Mouse (Mus musculus): ENCODE data around the gene Lrriq1. TPM values are rescaled to one million over a fixed set of nuclear protein-coding genes. Genes with fewer than 3 reads are reported as not detected.
A peak's percentile ranks its signal among the peaks of the same experiment; 100 is the strongest.

The Lrriq1 gene
- polyA plus RNA-seq, 1 experiment from 2014 or later: 1.0 TPM

GRCm38 (mm10) chr10:103142526-103142925 lies 93.6 kb downstream of the Lrriq1 start:
- Histone ChIP-seq H3K27ac (ENCODE audit: low read depth, low read length) (no peak overlapping the region), H3K27me3 (ENCODE audit: control insufficient read depth, insufficient read depth, low read length) (no peaks in the 10 kb centered on the region), H3K36me3 (ENCODE audit: control insufficient read depth, insufficient read depth, low read length) (no peaks in the 10 kb centered on the region), H3K4me3 (ENCODE audit: low read depth, low read length) (no peak overlapping the region), H3K9ac (ENCODE audit: low read length) (no peak overlapping the region), H3K9me3 (ENCODE audit: control insufficient read depth, low read length) (no peaks in the 10 kb centered on the region), H3K4me1 (ENCODE audit: control insufficient read depth, insufficient read depth, low read length) (no peaks in the 10 kb centered on the region), H3K4me2 (ENCODE audit: low read depth) (no peak overlapping the region)
- ATAC-seq (ENCODE audit: insufficient read depth, low FRiP score, low TSS enrichment) (no peak), DNase-seq (ENCODE audit: low spot score) (no peak)
- 68% methylated on average over 4 of the region's 4 CpGs for WGBS

GRCm38 (mm10) chr10:103141532-103141931 lies 94.6 kb downstream of the Lrriq1 start:
- Histone ChIP-seq H3K27ac (ENCODE audit: low read depth, low read length) (no peak overlapping the region), H3K9me3 (ENCODE audit: control insufficient read depth, low read length) (no peaks in the 10 kb centered on the region), H3K4me3 (ENCODE audit: low read depth, low read length) (no peak overlapping the region), H3K4me2 (ENCODE audit: low read depth) (no peak overlapping the region), H3K27me3 (ENCODE audit: control insufficient read depth, insufficient read depth, low read length) (no peaks in the 10 kb centered on the region), H3K4me1 (ENCODE audit: control insufficient read depth, insufficient read depth, low read length) (no peaks in the 10 kb centered on the region), H3K36me3 (ENCODE audit: control insufficient read depth, insufficient read depth, low read length) (no peaks in the 10 kb centered on the region), H3K9ac (ENCODE audit: low read length) (no peak overlapping the region)
- DNase-seq (ENCODE audit: low spot score): peak; percentile 33
- WGBS: 49% methylated on average over 6 of the region's 6 CpGs
- no peak for ATAC-seq (ENCODE audit: insufficient read depth, low FRiP score, low TSS enrichment)

DNA sequence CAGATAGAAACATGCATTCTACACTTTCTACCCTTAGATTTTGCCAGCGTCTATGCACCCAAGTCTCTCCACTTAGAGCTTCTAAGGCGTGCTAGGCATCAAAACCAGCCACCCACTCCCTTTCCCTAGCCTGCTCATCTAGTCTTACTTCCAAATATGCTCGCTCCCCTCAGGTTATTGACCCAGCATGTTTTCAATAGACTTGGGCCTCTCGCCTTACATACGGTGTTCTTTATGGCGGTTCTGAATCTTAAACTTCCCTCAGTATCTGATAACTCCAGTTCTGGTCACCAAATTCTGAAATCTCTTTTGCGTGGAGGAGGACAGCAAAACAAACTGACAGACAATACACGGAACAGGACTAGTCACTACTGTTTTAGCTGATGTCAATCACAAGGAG lies 95.5 kb downstream of the Lrriq1 start:
- H3K9ac ChIP-seq (ENCODE audit: low read length): no peak overlapping the region
- H3K9me3 ChIP-seq (ENCODE audit: control insufficient read depth, low read length): no peaks in the 10 kb centered on the region
- H3K36me3 ChIP-seq (ENCODE audit: control insufficient read depth, insufficient read depth, low read length): no peaks in the 10 kb centered on the region
- DNase-seq (ENCODE audit: low spot score) (no peak), ATAC-seq (ENCODE audit: insufficient read depth, low FRiP score, low TSS enrichment) (no peak)
- WGBS: 76% methylated on average over 8 of the region's 8 CpGs
- H3K4me1 ChIP-seq (ENCODE audit: control insufficient read depth, insufficient read depth, low read length): no peaks in the 10 kb centered on the region
- no peak overlapping the region for H3K27ac ChIP-seq (ENCODE audit: low read depth, low read length)
- H3K4me3 ChIP-seq (ENCODE audit: low read depth, low read length): no peak overlapping the region
- no peak overlapping the region for H3K4me2 ChIP-seq (ENCODE audit: low read depth)
- H3K27me3 ChIP-seq (ENCODE audit: control insufficient read depth, insufficient read depth, low read length): no peaks in the 10 kb centered on the region

DNA sequence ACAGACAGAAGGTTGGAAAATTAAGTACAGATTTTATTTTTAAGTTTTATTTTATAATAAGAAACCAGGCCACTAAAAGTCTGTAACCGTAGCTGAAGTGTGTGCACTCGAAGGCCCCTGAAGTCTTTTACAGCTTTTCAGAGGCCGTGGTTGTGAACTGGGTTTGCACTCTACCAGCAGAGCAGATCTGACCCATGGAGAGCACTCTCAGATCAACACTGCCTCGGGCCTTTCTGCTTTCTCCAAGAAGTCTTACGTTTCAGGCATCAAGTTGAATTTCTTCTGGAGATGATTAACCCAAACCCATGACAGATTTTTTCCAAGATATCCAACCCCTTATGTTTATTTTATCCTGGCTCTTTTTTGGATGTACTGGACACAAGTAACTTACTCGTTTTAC lies 121.5 kb downstream of the Lrriq1 start:
- Histone ChIP-seq H3K9me3 (ENCODE audit: control insufficient read depth, low read length) (no peaks in the 10 kb centered on the region), H3K27me3 (ENCODE audit: control insufficient read depth, insufficient read depth, low read length) (no peaks in the 10 kb centered on the region), H3K27ac (ENCODE audit: low read depth, low read length) (no peak overlapping the region), H3K4me2 (ENCODE audit: low read depth) (no peak overlapping the region), H3K4me3 (ENCODE audit: low read depth, low read length) (no peak overlapping the region), H3K36me3 (ENCODE audit: control insufficient read depth, insufficient read depth, low read length) (no peaks in the 10 kb centered on the region), H3K9ac (ENCODE audit: low read length) (no peak overlapping the region), H3K4me1 (ENCODE audit: control insufficient read depth, insufficient read depth, low read length) (no peaks in the 10 kb centered on the region)
- no peak for ATAC-seq (ENCODE audit: insufficient read depth, low FRiP score, low TSS enrichment)
- WGBS: 74% methylated on average over 6 of the region's 6 CpGs
- no peak for DNase-seq (ENCODE audit: low spot score)

- no peaks in the 10 kb centered on the region for H3K36me3 ChIP-seq (ENCODE audit: control insufficient read depth, insufficient read depth, low read length)
- H3K27ac ChIP-seq (ENCODE audit: low read depth, low read length): no peak overlapping the region
- DNase-seq (ENCODE audit: low spot score): no peak
- no peak overlapping the region for H3K9ac ChIP-seq (ENCODE audit: low read length)
- H3K4me1 ChIP-seq (ENCODE audit: control insufficient read depth, insufficient read depth, low read length): no peaks in the 10 kb centered on the region
- no peaks in the 10 kb centered on the region for H3K9me3 ChIP-seq (ENCODE audit: control insufficient read depth, low read length)
- no peaks in the 10 kb centered on the region for H3K27me3 ChIP-seq (ENCODE audit: control insufficient read depth, insufficient read depth, low read length)
- ATAC-seq (ENCODE audit: insufficient read depth, low FRiP score, low TSS enrichment): no peak
- 89% methylated on average over 2 of the region's 2 CpGs for WGBS
- no peak overlapping the region for H3K4me3 ChIP-seq (ENCODE audit: low read depth, low read length)
- H3K4me2 ChIP-seq (ENCODE audit: low read depth): no peak overlapping the region
These were observed 128.0 kb downstream of the Lrriq1 start for GRCm38 (mm10) chr10:103108090-103108489.

DNA sequence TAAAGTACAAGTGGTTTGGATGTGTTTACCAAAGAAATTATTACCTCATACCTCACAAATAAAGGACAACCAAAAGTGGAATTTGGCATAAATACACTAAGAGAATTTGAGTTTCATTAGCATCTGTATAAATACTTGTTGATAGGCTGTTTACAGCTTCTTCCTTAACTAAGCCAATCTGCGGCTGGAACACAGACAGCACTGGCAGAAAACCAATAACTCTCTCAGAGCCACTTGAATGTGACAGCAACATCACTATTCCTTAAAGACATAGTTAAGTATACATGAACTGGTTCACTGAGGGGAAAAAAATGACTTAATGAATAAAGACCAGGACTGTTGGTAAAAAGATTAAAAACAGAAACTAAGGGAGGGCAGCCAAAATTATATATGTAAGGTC lies 150.0 kb downstream of the Lrriq1 start:
- Histone ChIP-seq H3K4me3 (ENCODE audit: low read depth, low read length) (no peak overlapping the region), H3K27me3 (ENCODE audit: control insufficient read depth, insufficient read depth, low read length) (no peaks in the 10 kb centered on the region), H3K4me1 (ENCODE audit: control insufficient read depth, insufficient read depth, low read length) (no peaks in the 10 kb centered on the region), H3K36me3 (ENCODE audit: control insufficient read depth, insufficient read depth, low read length) (no peaks in the 10 kb centered on the region), H3K9ac (ENCODE audit: low read length) (no peak overlapping the region), H3K9me3 (ENCODE audit: control insufficient read depth, low read length) (no peaks in the 10 kb centered on the region), H3K4me2 (ENCODE audit: low read depth) (no peak overlapping the region), H3K27ac (ENCODE audit: low read depth, low read length) (no peak overlapping the region)
- DNase-seq (ENCODE audit: low spot score) (no peak), ATAC-seq (ENCODE audit: insufficient read depth, low FRiP score, low TSS enrichment) (no peak)
- 51% methylated on average over 1 of the region's 1 CpGs for WGBS

DNA sequence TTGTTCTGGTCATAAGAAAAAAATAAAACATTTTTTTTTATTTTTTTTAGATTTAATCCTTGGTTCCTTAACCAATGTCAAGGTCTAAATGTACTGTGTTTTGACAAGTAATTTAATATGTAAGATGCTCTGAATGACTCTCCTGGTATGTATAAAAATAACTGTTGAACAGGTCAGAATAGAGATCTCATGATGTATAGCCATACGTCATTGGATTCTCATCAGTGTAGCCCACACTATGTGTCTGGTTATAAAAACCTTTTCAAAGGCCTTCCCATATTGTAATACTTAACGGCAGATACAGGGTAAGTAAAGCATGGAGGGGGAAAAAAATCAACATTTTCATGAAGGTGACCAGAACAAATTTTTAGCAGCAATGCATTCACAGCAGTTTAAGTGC lies 186.5 kb downstream of the Lrriq1 start:
- no peak overlapping the region for H3K27ac ChIP-seq (ENCODE audit: low read depth, low read length)
- 77% methylated on average over 2 of the region's 2 CpGs for WGBS
- no peaks in the 10 kb centered on the region for H3K4me1 ChIP-seq (ENCODE audit: control insufficient read depth, insufficient read depth, low read length)
- ATAC-seq (ENCODE audit: insufficient read depth, low FRiP score, low TSS enrichment): no peak
- DNase-seq (ENCODE audit: low spot score): no peak
- no peak overlapping the region for H3K4me2 ChIP-seq (ENCODE audit: low read depth)
- H3K27me3 ChIP-seq (ENCODE audit: control insufficient read depth, insufficient read depth, low read length): no peaks in the 10 kb centered on the region
- H3K36me3 ChIP-seq (ENCODE audit: control insufficient read depth, insufficient read depth, low read length): no peaks in the 10 kb centered on the region
- no peak overlapping the region for H3K9ac ChIP-seq (ENCODE audit: low read length)
- no peaks in the 10 kb centered on the region for H3K9me3 ChIP-seq (ENCODE audit: control insufficient read depth, low read length)
- no peak overlapping the region for H3K4me3 ChIP-seq (ENCODE audit: low read depth, low read length)

DNA sequence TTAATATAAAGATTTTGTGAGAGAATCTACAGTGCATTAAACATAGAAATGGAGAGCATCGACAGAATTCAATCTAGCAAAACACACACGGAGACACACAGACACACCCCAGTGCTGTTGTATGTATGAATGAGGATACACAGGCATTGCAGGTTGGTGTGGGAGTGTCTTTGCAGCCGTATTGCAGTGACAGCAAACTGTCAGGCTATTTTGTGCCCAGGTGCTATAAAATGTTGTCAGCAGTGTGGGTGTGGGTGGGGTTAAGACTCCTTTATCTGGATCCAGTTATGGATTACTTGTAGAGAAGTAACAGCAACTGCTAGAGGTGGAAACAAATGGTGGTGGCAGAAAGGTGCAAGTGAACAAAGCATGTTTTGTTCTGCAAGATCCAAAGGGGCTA lies 189.5 kb downstream of the Lrriq1 start:
- no peaks in the 10 kb centered on the region for H3K9me3 ChIP-seq (ENCODE audit: control insufficient read depth, low read length)
- no peak for ATAC-seq (ENCODE audit: insufficient read depth, low FRiP score, low TSS enrichment)
- no peak overlapping the region for H3K9ac ChIP-seq (ENCODE audit: low read length)
- H3K27me3 ChIP-seq (ENCODE audit: control insufficient read depth, insufficient read depth, low read length): no peaks in the 10 kb centered on the region
- H3K36me3 ChIP-seq (ENCODE audit: control insufficient read depth, insufficient read depth, low read length): no peaks in the 10 kb centered on the region
- DNase-seq (ENCODE audit: low spot score): no peak
- no peak overlapping the region for H3K4me3 ChIP-seq (ENCODE audit: low read depth, low read length)
- WGBS: 61% methylated on average over 3 of the region's 3 CpGs
- H3K4me2 ChIP-seq (ENCODE audit: low read depth): no peak overlapping the region
- H3K27ac ChIP-seq (ENCODE audit: low read depth, low read length): no peak overlapping the region
- no peaks in the 10 kb centered on the region for H3K4me1 ChIP-seq (ENCODE audit: control insufficient read depth, insufficient read depth, low read length)

DNA sequence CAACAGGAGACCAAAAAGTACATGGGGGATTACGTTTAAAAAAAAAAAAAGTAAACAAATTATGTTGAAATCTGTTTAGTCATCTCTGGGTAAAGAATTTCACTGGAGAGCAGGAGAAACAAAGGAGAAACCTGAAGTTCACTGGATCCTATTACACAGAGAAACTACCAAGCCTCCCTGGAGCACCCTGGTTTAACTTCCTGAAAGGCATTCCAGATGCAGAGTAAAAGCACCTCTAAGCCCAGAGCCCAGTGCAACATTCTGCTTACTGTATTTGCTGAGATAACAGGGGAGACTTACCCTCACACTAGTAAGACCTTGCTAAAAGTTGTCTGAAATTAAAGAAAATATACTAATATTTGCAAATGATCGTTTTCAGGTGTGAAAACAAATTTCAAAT lies 191.1 kb downstream of the Lrriq1 start:
- WGBS: 58% methylated on average over 2 of the region's 2 CpGs
- Histone ChIP-seq H3K9ac (ENCODE audit: low read length) (no peak overlapping the region), H3K9me3 (ENCODE audit: control insufficient read depth, low read length) (no peaks in the 10 kb centered on the region), H3K36me3 (ENCODE audit: control insufficient read depth, insufficient read depth, low read length) (no peaks in the 10 kb centered on the region), H3K4me1 (ENCODE audit: control insufficient read depth, insufficient read depth, low read length) (no peaks in the 10 kb centered on the region), H3K27ac (ENCODE audit: low read depth, low read length) (no peak overlapping the region), H3K27me3 (ENCODE audit: control insufficient read depth, insufficient read depth, low read length) (no peaks in the 10 kb centered on the region), H3K4me3 (ENCODE audit: low read depth, low read length) (no peak overlapping the region), H3K4me2 (ENCODE audit: low read depth) (no peak overlapping the region)
- no peak for DNase-seq (ENCODE audit: low spot score)
- no peak for ATAC-seq (ENCODE audit: insufficient read depth, low FRiP score, low TSS enrichment)

Measured in neural tube, embryonic 11.5 days (tissue).